Mouse (Mus musculus): ENCODE results near the gene Als2.
A peak's percentile ranks its signal among the peaks of the same experiment; 100 is the strongest.

The Als2 gene

GRCm38 (mm10) chr1:59162309-59163024, 74.6 kb downstream of the Als2 start:
- DNase-seq, result no peak

GRCm38 (mm10) chr1:59161396-59161795, 75.6 kb downstream of the Als2 start:
- DNase-seq, result peak; percentile 15

- DNase-seq, result no peak
Measured at GRCm38 (mm10) chr1:59160871-59161270, 76.2 kb downstream of the Als2 start.

GRCm38 (mm10) chr1:59159136-59159535, 77.9 kb downstream of the Als2 start:
- no peak for DNase-seq

GRCm38 (mm10) chr1:59158498-59158897, 78.5 kb downstream of the Als2 start:
- DNase-seq, result no peak

- DNase-seq, result no peak
Measured at GRCm38 (mm10) chr1:59157846-59158245, 79.2 kb downstream of the Als2 start.

GRCm38 (mm10) chr1:59152346-59152745, 84.7 kb downstream of the Als2 start:
- DNase-seq, result no peak

- no peak for DNase-seq
Measured at GRCm38 (mm10) chr1:59150542-59150941, 86.5 kb downstream of the Als2 start.

- peak; percentile 53 for DNase-seq
Measured at GRCm38 (mm10) chr1:59144543-59144942, 92.5 kb downstream of the Als2 start.

- peak; percentile 71 for DNase-seq
Measured at GRCm38 (mm10) chr1:59142809-59143208, 94.2 kb downstream of the Als2 start.

GRCm38 (mm10) chr1:59134419-59134818, 102.6 kb downstream of the Als2 start:
- no peak for DNase-seq

GRCm38 (mm10) chr1:59128879-59129278, 108.2 kb downstream of the Als2 start:
- no peak for DNase-seq

GRCm38 (mm10) chr1:59125558-59125957, 111.5 kb downstream of the Als2 start:
- DNase-seq, result no peak

- DNase-seq, result peak; percentile 97
Measured at GRCm38 (mm10) chr1:59119720-59120457, 117.1 kb downstream of the Als2 start, which contains the start of gene Tmem237. Gene Tmem237 (minus strand): TSS chr1:59120408.

Data from retina, postnatal 1 day (tissue).